Mouse (Mus musculus) 3T3-L1 (cell line): Measurements from ENCODE around the gene Rab12.

ENCODE experiments used
- DNase-seq: peaks from one replicate; pipeline ENCODE4 v3.0.0-alpha.2; 2015; ENCODE audit warnings: low read depth, low spot score

The Rab12 gene

GRCm38 (mm10) chr17:66448421-66449405, 70.8 kb downstream of the Rab12 start:
- DNase-seq = peak; percentile 34

- DNase-seq = no peak
These were observed 71.6 kb downstream of the Rab12 start for GRCm38 (mm10) chr17:66447978-66448377.

- no peak for DNase-seq
These were observed 72.6 kb downstream of the Rab12 start for GRCm38 (mm10) chr17:66447007-66447312.

- no peak for DNase-seq
These were observed 73.1 kb downstream of the Rab12 start for GRCm38 (mm10) chr17:66446196-66447006.
